Mouse (Mus musculus) MEL (cell line): ENCODE measurements at regions not wholly inside any gene's neighbourhood (a gene's known extent, or its start where the extent isn't known, plus 50 kb on each side); places are given as distances from the start of the nearest gene placed in this dataset.

Experiments used
- DNase-seq: peaks from one replicate; pipeline ENCODE4 v3.0.0; 2011; ENCODE audit warnings: low read depth, low spot score
- H3K27ac ChIP-seq: 2 replicates; pipeline ENCODE4 v1.5.1; 2012; ENCODE audit warnings: low read depth, mild to moderate bottlenecking, control low read depth, low read length, moderate library complexity; ENCODE audit not compliant: control insufficient read depth
- H3K27me3 ChIP-seq, 2 experiments: fragments of 150-350 bp in 1 of 2; sonication (generic) in 1 of 2; 2 replicates each; pipeline ENCODE4 v1.6.1; 2012; ENCODE audit warnings: low read length in 2 of 2, mild to moderate bottlenecking in 2 of 2, improper control_type of control experiment in 1 of 2, moderate library complexity in 1 of 2; ENCODE audit not compliant: insufficient read depth in 2 of 2, control insufficient read depth in 1 of 2
- H3K36me3 ChIP-seq, 2 experiments: 2 replicates each; pipeline ENCODE4 v1.6.1; 2012 to 2014; ENCODE audit warnings: low read length in 2 of 2, improper control_type of control experiment in 1 of 2, inconsistent platforms in 1 of 2, mild to moderate bottlenecking in 1 of 2; ENCODE audit not compliant: insufficient read depth in 2 of 2, control insufficient read depth in 1 of 2
- H3K4me1 ChIP-seq, 2 experiments: fragments of 150-350 bp in 1 of 2; sonication (generic) in 1 of 2; 2 replicates each; pipeline ENCODE4 v1.6.1; 2012; ENCODE audit warnings: low read length in 2 of 2, improper control_type of control experiment in 1 of 2, mild to moderate bottlenecking in 1 of 2; ENCODE audit not compliant: insufficient read depth in 2 of 2, control insufficient read depth in 1 of 2
- H3K4me3 ChIP-seq, 2 experiments: fragments of 150-350 bp in 1 of 2; sonication (generic) in 1 of 2; 2 replicates each; pipeline ENCODE4 v1.5.1; 2012; ENCODE audit warnings: low read depth in 2 of 2, low read length in 2 of 2, mild to moderate bottlenecking in 2 of 2, moderate library complexity in 2 of 2, control low read depth in 1 of 2, improper control_type of control experiment in 1 of 2; ENCODE audit not compliant: control insufficient read depth in 1 of 2, insufficient read depth in 1 of 2
- H3K79me2 ChIP-seq: 2 replicates; pipeline ENCODE4 v1.6.1; 2012; ENCODE audit warnings: mild to moderate bottlenecking, low read length, moderate library complexity; ENCODE audit not compliant: control insufficient read depth, poor library complexity, insufficient read depth
- H3K9ac ChIP-seq: 2 replicates; pipeline ENCODE4 v1.6.1; 2012; ENCODE audit warnings: low read depth, mild to moderate bottlenecking, control low read depth, low read length, moderate library complexity; ENCODE audit not compliant: control insufficient read depth, poor library complexity, severe bottlenecking
- H3K9me3 ChIP-seq: fragments of 150-350 bp; sonication (generic); replicated peaks from 2 replicates; pipeline ENCODE4 v1.6.1; 2012; ENCODE audit warnings: mild to moderate bottlenecking, low read length, improper control_type of control experiment, moderate library complexity; ENCODE audit not compliant: insufficient read depth
- BHLHE40 ChIP-seq: IDR thresholded peaks from 2 replicates; pipeline ENCODE4 v1.6.1; 2012; ENCODE audit warnings: low read depth, mild to moderate bottlenecking, inconsistent platforms, low read length, improper control_type of control experiment, borderline replicate concordance
- CHD1 ChIP-seq: IDR thresholded peaks from 2 replicates; pipeline ENCODE4 v1.6.1; 2012; ENCODE audit warnings: low read depth, mild to moderate bottlenecking, inconsistent platforms, low read length, improper control_type of control experiment
- CHD2 ChIP-seq: IDR thresholded peaks from 2 replicates; pipeline ENCODE4 v1.6.1; 2011; ENCODE audit warnings: low read length, improper control_type of control experiment
- E2F4 ChIP-seq: IDR thresholded peaks from 2 replicates; pipeline ENCODE4 v1.6.1; 2011; ENCODE audit warnings: low read depth, low read length, improper control_type of control experiment, borderline replicate concordance
- ELF1 ChIP-seq: IDR thresholded peaks from 2 replicates; pipeline ENCODE4 v1.6.1; 2014; ENCODE audit warnings: low read depth, mild to moderate bottlenecking, inconsistent platforms, low read length, improper control_type of control experiment, moderate library complexity
- GABPA ChIP-seq: IDR thresholded peaks from 2 replicates; pipeline ENCODE4 v1.6.1; 2012; ENCODE audit warnings: low read depth, mild to moderate bottlenecking, inconsistent platforms, low read length, improper control_type of control experiment, moderate library complexity
- GATA1 ChIP-seq: IDR thresholded peaks from 2 replicates; pipeline ENCODE4 v1.6.1; 2011; ENCODE audit warnings: low read depth, low read length, improper control_type of control experiment
- HCFC1 ChIP-seq: IDR thresholded peaks from 2 replicates; pipeline ENCODE4 v1.6.1; 2012; ENCODE audit warnings: low read depth, mild to moderate bottlenecking, inconsistent platforms, low read length, improper control_type of control experiment, moderate library complexity
- JUND ChIP-seq: IDR thresholded peaks from 2 replicates; pipeline ENCODE4 v1.6.1; 2011; ENCODE audit warnings: low read depth, mild to moderate bottlenecking, improper control_type of control experiment, low read length
- MAFK ChIP-seq: IDR thresholded peaks from 2 replicates; pipeline ENCODE4 v1.6.1; 2011; ENCODE audit warnings: low read depth, mild to moderate bottlenecking, low read length, improper control_type of control experiment, borderline replicate concordance
- MAX ChIP-seq: IDR thresholded peaks from 2 replicates; pipeline ENCODE4 v1.6.1; 2011; ENCODE audit warnings: low read length, improper control_type of control experiment
- MAZ ChIP-seq: IDR thresholded peaks from 2 replicates; pipeline ENCODE4 v1.6.1; 2012; ENCODE audit warnings: low read depth, mild to moderate bottlenecking, inconsistent platforms, low read length, improper control_type of control experiment
- NELFE ChIP-seq: IDR thresholded peaks from 2 replicates; pipeline ENCODE4 v1.6.1; 2011; ENCODE audit warnings: low read depth, low read length, improper control_type of control experiment
- POLR2A ChIP-seq, 2 experiments: IDR thresholded peaks; 2 replicates each; pipeline ENCODE4 v1.6.1; 2011 to 2012; ENCODE audit warnings: low read length in 2 of 2, mild to moderate bottlenecking in 2 of 2, control low read depth in 1 of 2, improper control_type of control experiment in 1 of 2, low read depth in 1 of 2, moderate library complexity in 1 of 2; ENCODE audit not compliant: control insufficient read depth in 1 of 2, insufficient read depth in 1 of 2, poor library complexity in 1 of 2
- POLR2AphosphoS2 ChIP-seq: IDR thresholded peaks from 2 replicates; pipeline ENCODE4 v1.6.1; 2011; ENCODE audit warnings: low read length, improper control_type of control experiment
- POLR2AphosphoS5 ChIP-seq: IDR thresholded peaks from 2 replicates; pipeline ENCODE4 v1.6.1; 2012; ENCODE audit warnings: low read depth, borderline replicate concordance, mild to moderate bottlenecking, inconsistent platforms, low read length, moderate library complexity, mixed read lengths
- RCOR1 ChIP-seq: IDR thresholded peaks from 2 replicates; pipeline ENCODE4 v1.6.1; 2012; ENCODE audit warnings: low read depth, mild to moderate bottlenecking, inconsistent platforms, low read length, improper control_type of control experiment
- SIN3A ChIP-seq: IDR thresholded peaks from 2 replicates; pipeline ENCODE4 v1.6.1; 2012; ENCODE audit warnings: low read length, improper control_type of control experiment, inconsistent platforms
- TAL1 ChIP-seq: IDR thresholded peaks from 2 replicates; pipeline ENCODE4 v1.6.1; 2012; ENCODE audit warnings: mild to moderate bottlenecking, inconsistent platforms, low read length, moderate library complexity, mixed read lengths
- TCF12 ChIP-seq: IDR thresholded peaks from 2 replicates; pipeline ENCODE4 v1.6.1; 2014; ENCODE audit warnings: low read depth, mild to moderate bottlenecking, inconsistent platforms, low read length, improper control_type of control experiment, moderate library complexity
- UBTF ChIP-seq: IDR thresholded peaks from 2 replicates; pipeline ENCODE4 v1.6.1; 2012; ENCODE audit warnings: low read depth, mild to moderate bottlenecking, inconsistent platforms, low read length, improper control_type of control experiment, moderate library complexity, borderline replicate concordance; ENCODE audit not compliant: insufficient read depth
- USF2 ChIP-seq, 2 experiments: IDR thresholded peaks; 2 replicates each; pipeline ENCODE4 v1.6.1; 2011 to 2012; ENCODE audit warnings: improper control_type of control experiment in 2 of 2, low read length in 2 of 2, borderline replicate concordance in 1 of 2, inconsistent platforms in 1 of 2, low read depth in 1 of 2, mild to moderate bottlenecking in 1 of 2; ENCODE audit not compliant: insufficient read depth in 1 of 2

GRCm38 (mm10) chr13:101355363-101355762 lies 412.7 kb downstream of the Pik3r1 start:
- no peak for DNase-seq
- Histone ChIP-seq H3K27ac (no peak overlapping the region), H3K36me3 (no peaks in the 10 kb centered on the region), H3K4me3 (no peak overlapping the region), H3K79me2 (no peaks in the 10 kb centered on the region), H3K27me3 (no peaks in the 10 kb centered on the region), H3K9ac (no peak overlapping the region), H3K4me1 (no peaks in the 10 kb centered on the region), H3K9me3 (no peaks in the 10 kb centered on the region)
- no peak for TF ChIP-seq UBTF
- no peak for TF ChIP-seq SIN3A
- no peak for TF ChIP-seq RCOR1
- TF ChIP-seq POLR2A (IDR thresholded peaks at IDR 0.05; ENCODE audit: control insufficient read depth in 1 of 2, insufficient read depth in 1 of 2, low read depth in 1 of 2, low read length in 2 of 2, poor library complexity in 1 of 2): no peak
- no peak for TF ChIP-seq CHD2
- TF ChIP-seq GABPA: no peak
- no peak for TF ChIP-seq MAFK
- TF ChIP-seq JUND: no peak
- TF ChIP-seq TCF12: no peak
- no peak for TF ChIP-seq USF2 (IDR thresholded peaks at IDR 0.05; ENCODE audit: borderline replicate concordance in 1 of 2, insufficient read depth in 1 of 2, low read depth in 1 of 2, low read length in 2 of 2)
- TF ChIP-seq HCFC1: no peak
- TF ChIP-seq MAZ: no peak
- no peak for TF ChIP-seq MAX
- TF ChIP-seq BHLHE40: no peak
- no peak for TF ChIP-seq GATA1
- no peak for TF ChIP-seq CHD1
- TF ChIP-seq NELFE: no peak
- no peak for TF ChIP-seq E2F4
- TF ChIP-seq ELF1: no peak
- no peak for TF ChIP-seq TAL1

GRCm38 (mm10) chr13:101351123-101351522 lies 416.9 kb downstream of the Pik3r1 start:
- Histone ChIP-seq H3K4me3 (no peak overlapping the region), H3K79me2 (no peaks in the 10 kb centered on the region)
- TF ChIP-seq JUND: no peak
- no peak for TF ChIP-seq USF2 (IDR thresholded peaks at IDR 0.05; ENCODE audit: borderline replicate concordance in 1 of 2, insufficient read depth in 1 of 2, low read depth in 1 of 2, low read length in 2 of 2)
- no peak for TF ChIP-seq POLR2AphosphoS5
- no peak for TF ChIP-seq CHD1
- TF ChIP-seq POLR2AphosphoS2: no peak
- TF ChIP-seq SIN3A: no peak
- no peak for TF ChIP-seq CHD2

More at GRCm38 (mm10) chr13:101351123-101351522, 416.9 kb downstream of the Pik3r1 start:
- H3K36me3 ChIP-seq: no peaks in the 10 kb centered on the region
- no peaks in the 10 kb centered on the region for H3K9me3 ChIP-seq
- no peaks in the 10 kb centered on the region for H3K27me3 ChIP-seq
- H3K27ac ChIP-seq: no peak overlapping the region
- DNase-seq: no peak
- H3K9ac ChIP-seq: no peak overlapping the region
- H3K4me1 ChIP-seq: no peaks in the 10 kb centered on the region
